Mouse (Mus musculus) lung, embryonic 15.5 days (tissue): ENCODE results near the gene Alg13. TPM values are rescaled to one million over a fixed set of nuclear protein-coding genes. Genes with fewer than 3 reads are reported as not detected.

ENCODE experiments used
- ATAC-seq: fragments of 200-750 bp; cut with Nextera tagmentation; 2 replicates; pipeline ENCODE4 v1.8.0; 2017; ENCODE audit warnings: moderate number of reproducible peaks, borderline replicate concordance; ENCODE audit not compliant: low FRiP score, low TSS enrichment; ENCODE audit errors: extremely low read depth
- H3K27ac ChIP-seq: fragments of 300-500 bp; sonication (generic); 2 replicates; pipeline ENCODE4 v1.5.1; 2015; ENCODE audit warnings: moderate library complexity, mild to moderate bottlenecking, inconsistent platforms
- H3K27me3 ChIP-seq: fragments of 300-500 bp; sonication (generic); 2 replicates; pipeline ENCODE4 v1.6.1; 2015; ENCODE audit warnings: inconsistent platforms
- H3K36me3 ChIP-seq: fragments of 300-500 bp; sonication (generic); 2 replicates; pipeline ENCODE4 v1.6.1; 2015; ENCODE audit warnings: inconsistent platforms
- H3K4me1 ChIP-seq: fragments of 300-500 bp; sonication (generic); 2 replicates; pipeline ENCODE4 v1.6.1; 2015; ENCODE audit warnings: inconsistent platforms
- H3K4me2 ChIP-seq: fragments of 300-500 bp; sonication (generic); 2 replicates; pipeline ENCODE4 v1.6.1; 2015; ENCODE audit warnings: inconsistent platforms, mild to moderate bottlenecking, moderate library complexity
- H3K4me3 ChIP-seq: fragments of 300-500 bp; sonication (generic); 2 replicates; pipeline ENCODE4 v1.5.1; 2015; ENCODE audit warnings: mild to moderate bottlenecking, inconsistent platforms
- H3K9ac ChIP-seq: fragments of 300-500 bp; sonication (generic); 2 replicates; pipeline ENCODE4 v1.6.1; 2015; ENCODE audit warnings: inconsistent platforms
- H3K9me3 ChIP-seq: fragments of 300-500 bp; sonication (generic); 2 replicates; pipeline ENCODE4 v1.6.1; 2016; ENCODE audit warnings: inconsistent platforms
- WGBS: fragments of 180-500 bp; shearing (Covaris S2); methylation state at CpG from one replicate; pipeline ENCODE4 v1.1.7; 2015; 5-methylcytosine and 5-hydroxymethylcytosine counted together
- microRNA-seq: library from miRNA; unstranded; fragments of <30 nt; microRNA quantifications from one replicate; pipeline ENCODE4, GENCODE M21; 2016
- polyA plus RNA-seq: library from polyadenylated mRNA; unstranded; fragments of >200 nt; fragmentation: Nextera tagmentation; extraction: Ambion mirVana; gene quantifications from 2 replicates; pipeline ENCODE4 v1.2.1, GENCODE M21; 2015

Alg13 gene
- polyA plus RNA-seq, 1 experiment from 2014 or later, result 21.3 TPM

- Histone ChIP-seq H3K4me1 (no peaks in the 10 kb centered on the region), H3K4me2 (no peak overlapping the region), H3K27me3 (no peaks in the 10 kb centered on the region), H3K36me3 (no peaks in the 10 kb centered on the region), H3K9ac (no peak overlapping the region), H3K27ac (no peak overlapping the region), H3K4me3 (no peak overlapping the region), H3K9me3 (no peaks in the 10 kb centered on the region)
- no peak for ATAC-seq
Observed at GRCm38 (mm10) chrX:144338355-144338754, 20.8 kb downstream of the Alg13 start.

- Histone ChIP-seq H3K27me3 (no peaks in the 10 kb centered on the region), H3K4me1 (no peaks in the 10 kb centered on the region), H3K9me3 (no peaks in the 10 kb centered on the region), H3K9ac (no peak overlapping the region), H3K27ac (no peak overlapping the region), H3K4me2 (no peak overlapping the region), H3K36me3 (peaks cover 8% of the 10 kb centered on the region; the same call in 1 of the 2 replicates), H3K4me3 (no peak overlapping the region)
- WGBS, result 62% methylated on average over 2 of the region's 2 CpGs
- no peak for ATAC-seq
Observed at GRCm38 (mm10) chrX:144374196-144374595, 56.6 kb downstream of the Alg13 start.

- H3K4me2 ChIP-seq, result no peak overlapping the region
- H3K27ac ChIP-seq, result no peak overlapping the region
- H3K9me3 ChIP-seq, result no peaks in the 10 kb centered on the region
- H3K4me3 ChIP-seq, result no peak overlapping the region
- H3K4me1 ChIP-seq, result no peaks in the 10 kb centered on the region
- no peaks in the 10 kb centered on the region for H3K36me3 ChIP-seq
- H3K27me3 ChIP-seq, result no peaks in the 10 kb centered on the region
- H3K9ac ChIP-seq, result no peak overlapping the region
- no peak; the same call in 1 of the 2 replicates for ATAC-seq
- WGBS, result 36% methylated on average over 7 of the region's 7 CpGs
Observed at GRCm38 (mm10) chrX:144403526-144403925, 85.9 kb downstream of the Alg13 start.

GRCm38 (mm10) chrX:144408036-144408435, 90.4 kb downstream of the Alg13 start:
- 41% methylated on average over 5 of the region's 5 CpGs for WGBS
- no peak for ATAC-seq

GRCm38 (mm10) chrX:144420259-144420658, 102.7 kb downstream of the Alg13 start:
- Histone ChIP-seq H3K36me3 (no peaks in the 10 kb centered on the region), H3K4me3 (no peak overlapping the region), H3K4me2 (no peak overlapping the region), H3K27me3 (no peaks in the 10 kb centered on the region), H3K9me3 (no peaks in the 10 kb centered on the region), H3K4me1 (no peaks in the 10 kb centered on the region), H3K27ac (no peak overlapping the region), H3K9ac (no peak overlapping the region)
- no peak for ATAC-seq
- WGBS, result 38% methylated on average over 1 of the region's 1 CpGs

More at GRCm38 (mm10) chrX:144408036-144408435, 90.4 kb downstream of the Alg13 start:
- H3K4me2 ChIP-seq, result no peak overlapping the region
- H3K4me3 ChIP-seq, result no peak overlapping the region
- no peaks in the 10 kb centered on the region for H3K9me3 ChIP-seq
- H3K27me3 ChIP-seq, result no peaks in the 10 kb centered on the region
- H3K27ac ChIP-seq, result no peak overlapping the region
- H3K4me1 ChIP-seq, result no peaks in the 10 kb centered on the region
- H3K36me3 ChIP-seq, result no peaks in the 10 kb centered on the region
- H3K9ac ChIP-seq, result no peak overlapping the region

- Histone ChIP-seq H3K4me1 (no peaks in the 10 kb centered on the region), H3K4me2 (no peak overlapping the region), H3K27ac (no peak overlapping the region), H3K9me3 (no peaks in the 10 kb centered on the region), H3K36me3 (no peaks in the 10 kb centered on the region), H3K9ac (no peak overlapping the region), H3K4me3 (no peak overlapping the region), H3K27me3 (no peaks in the 10 kb centered on the region)
- WGBS, result 94% methylated on average over 1 of the region's 1 CpGs
- no peak for ATAC-seq
Observed at GRCm38 (mm10) chrX:144421091-144421490, 103.5 kb downstream of the Alg13 start.

GRCm38 (mm10) chrX:144423848-144424247, 106.2 kb downstream of the Alg13 start:
- H3K4me1 ChIP-seq, result no peaks in the 10 kb centered on the region
- no peak for ATAC-seq
- H3K4me3 ChIP-seq, result no peak overlapping the region
- no peak overlapping the region for H3K27ac ChIP-seq
- H3K9me3 ChIP-seq, result no peaks in the 10 kb centered on the region
- H3K27me3 ChIP-seq, result no peaks in the 10 kb centered on the region
- H3K36me3 ChIP-seq, result no peaks in the 10 kb centered on the region
- H3K9ac ChIP-seq, result no peak overlapping the region
- H3K4me2 ChIP-seq, result no peak overlapping the region
- 74% methylated on average over 3 of the region's 3 CpGs for WGBS

Small RNAs within 50 kb of the gene (microRNA-seq; reads per million reads assigned to microRNA genes)
- not detected for gene Mir680-2

Other genes with a start within 250 kb of the Alg13 start
- 0.59 and 0.75 TPM in 2 replicates for gene A730046J19Rik, start 164.1 kb upstream of the Alg13 start, polyA plus RNA-seq
- 0.08 TPM in 1 of 2 replicates, not detected in the other for gene Trpc5os, start 138.8 kb downstream of the Alg13 start, polyA plus RNA-seq